Mouse (Mus musculus): ENCODE measurements around the gene Klri1. TPM values are rescaled to one million over a fixed set of nuclear protein-coding genes. Genes with fewer than 3 reads are reported as not detected.
"Not testable (repeated sequence)": the region's sequence is repeated elsewhere in the genome, so short reads cannot be mapped to it uniquely, and the experiment has no call there.

Gene Klri1
- polyA plus RNA-seq, 1 experiment from 2014 or later: not detected

- not testable (repeated sequence) for H3K27me3 ChIP-seq; H3K9me3 ChIP-seq (replicated peaks); H3K4me1 ChIP-seq; ATAC-seq; H3K36me3 ChIP-seq (ENCODE audit: poor library complexity, severe bottlenecking); H3K9ac ChIP-seq; H3K4me2 ChIP-seq; H3K4me3 ChIP-seq; H3K27ac ChIP-seq
- WGBS: 60% methylated on average over 1 of the region's 3 CpGs
Observed at GRCm38 (mm10) chr6:129661301-129661700, 55.6 kb downstream of the Klri1 start.

- WGBS: 79% methylated on average over 4 of the region's 4 CpGs
- H3K4me1 ChIP-seq; H3K36me3 ChIP-seq (ENCODE audit: poor library complexity, severe bottlenecking); H3K27ac ChIP-seq; H3K27me3 ChIP-seq; H3K4me3 ChIP-seq; H3K9me3 ChIP-seq (replicated peaks); H3K4me2 ChIP-seq; ATAC-seq; H3K9ac ChIP-seq: not testable (repeated sequence)
Observed at GRCm38 (mm10) chr6:129660589-129660988, 56.3 kb downstream of the Klri1 start, which contains the start of gene Klrc2. Klrc2 (minus strand) TSS chr6:129660689.

Small RNAs within 50 kb of the gene (microRNA-seq; reads per million reads assigned to microRNA genes)
- gene Mir680-1: not detected

Other genes starting within 250 kb of the Klri1 start
- gene Olr1, start 210.0 kb downstream of the Klri1 start, polyA plus RNA-seq (2015; fragmentation: Nextera tagmentation; extraction: Ambion mirVana): not detected in 2 replicates
- not detected in 2 replicates for gene Tmem52b, start 204.6 kb downstream of the Klri1 start, polyA plus RNA-seq (2015; fragmentation: Nextera tagmentation; extraction: Ambion mirVana)
- gene Gabarapl1, start 184.0 kb downstream of the Klri1 start, polyA plus RNA-seq (2015; fragmentation: Nextera tagmentation; extraction: Ambion mirVana): 125 and 126 TPM in 2 replicates
- not detected in 2 replicates for gene Klre1, start 139.2 kb downstream of the Klri1 start, polyA plus RNA-seq (2015; fragmentation: Nextera tagmentation; extraction: Ambion mirVana)
- not detected in 2 replicates for gene Klrd1, start 125.3 kb downstream of the Klri1 start, polyA plus RNA-seq (2015; fragmentation: Nextera tagmentation; extraction: Ambion mirVana)
- gene Klrk1, start 93.3 kb downstream of the Klri1 start, polyA plus RNA-seq (2015; fragmentation: Nextera tagmentation; extraction: Ambion mirVana): 0.14 and 0.18 TPM in 2 replicates
- not detected in 2 replicates for gene Klrc3, start 73.8 kb downstream of the Klri1 start, polyA plus RNA-seq (2015; fragmentation: Nextera tagmentation; extraction: Ambion mirVana)
- not detected in 2 replicates for gene Klrc2, start 56.4 kb downstream of the Klri1 start, polyA plus RNA-seq (2015; fragmentation: Nextera tagmentation; extraction: Ambion mirVana)
- not detected in 2 replicates for gene Klrc1, start 38.2 kb downstream of the Klri1 start, polyA plus RNA-seq (2015; fragmentation: Nextera tagmentation; extraction: Ambion mirVana)
- not detected in 2 replicates for gene Klri2, start 23.4 kb upstream of the Klri1 start, polyA plus RNA-seq (2015; fragmentation: Nextera tagmentation; extraction: Ambion mirVana)
- not detected in 2 replicates for gene Gm156, start 67.1 kb upstream of the Klri1 start, polyA plus RNA-seq (2015; fragmentation: Nextera tagmentation; extraction: Ambion mirVana)
- gene Gm17631, start 145.5 kb upstream of the Klri1 start, polyA plus RNA-seq (2015; fragmentation: Nextera tagmentation; extraction: Ambion mirVana): not detected in 2 replicates
- not detected in 2 replicates for gene Klra17, start 159.5 kb upstream of the Klri1 start, polyA plus RNA-seq (2015; fragmentation: Nextera tagmentation; extraction: Ambion mirVana)
- gene Klra5, start 200.5 kb upstream of the Klri1 start, polyA plus RNA-seq (2015; fragmentation: Nextera tagmentation; extraction: Ambion mirVana): not detected in 2 replicates